9 mouse cellular contexts compared by ENCODE assay signal in genomic region chr4:149453656-149454055, GRCm38 (mm10). TPM values are rescaled to one million over a fixed set of nuclear protein-coding genes. Genes with fewer than 3 reads are reported as not detected.
DNase-seq lines count a peak whose midpoint lies in the region; ATAC-seq and TF ChIP-seq lines count a peak whose summit lies in the region.
"Had no signal": no experiment of that assay in that cellular context is flagged by ENCODE, and none has a peak within 500 bp of the region (broad histone marks: within the 10 kb centered on the region; RNA-seq: fewer than 3 reads in every experiment).

No protein-coding gene starts in this region.

- ATAC-seq in hindbrain, embryonic 11.5 days (ENCODE audit: low FRiP score): no peak
- no peak for ATAC-seq in hindbrain, embryonic 13.5 days (ENCODE audit: low FRiP score)
- no peak for ATAC-seq in liver, postnatal 0 days

- no peaks in the 10 kb centered on the region for H3K9me3 ChIP-seq in hindbrain, embryonic 11.5 days (ENCODE audit: control insufficient read depth, low read length)
- no peaks in the 10 kb centered on the region for H3K9me3 ChIP-seq in hindbrain, embryonic 13.5 days
- H3K9me3 ChIP-seq in liver, postnatal 0 days (ENCODE audit: low read length): no peaks in the 10 kb centered on the region

- H3K27me3 ChIP-seq in hindbrain, embryonic 11.5 days (ENCODE audit: control insufficient read depth, insufficient read depth, low read length): no peaks in the 10 kb centered on the region
- no peaks in the 10 kb centered on the region for H3K27me3 ChIP-seq in hindbrain, embryonic 13.5 days
- H3K27me3 ChIP-seq in liver, postnatal 0 days (ENCODE audit: insufficient read depth, low read length): no peaks in the 10 kb centered on the region

- DNase-seq in hindbrain, embryonic 11.5 days (ENCODE audit: low spot score): peak; percentile 45
- peak; percentile 31 for DNase-seq in urinary bladder, postnatal 25 days (ENCODE audit: low spot score)
- DNase-seq in urinary bladder, postnatal 10 days (ENCODE audit: low spot score): no peak
- peak; percentile 21 for DNase-seq in brain, embryonic 14.5 days (ENCODE audit: low read depth)
- peak; percentile 53 for DNase-seq in liver, postnatal 0 days
- no peak for DNase-seq in layer of hippocampus, adult 8-10 months (ENCODE audit: low spot score in 2 of 2)
- no peak for DNase-seq in Muller cell, postnatal 12 days (ENCODE audit: inconsistent ontology term)

- TF ChIP-seq EP300 in liver, postnatal 0 days (IDR thresholded peaks at IDR 0.05; ENCODE audit: low read depth): no peak

- no peaks in the 10 kb centered on the region for H3K4me1 ChIP-seq in hindbrain, embryonic 11.5 days (replicated peaks; ENCODE audit: control insufficient read depth, insufficient read depth, low read length)
- no peaks in the 10 kb centered on the region for H3K4me1 ChIP-seq in hindbrain, embryonic 13.5 days (replicated peaks)
- H3K4me1 ChIP-seq in liver, postnatal 0 days (ENCODE audit: insufficient read depth): no peaks in the 10 kb centered on the region

- no peak overlapping the region for H3K4me3 ChIP-seq in hindbrain, embryonic 11.5 days (ENCODE audit: low read depth, low read length)
- no peak overlapping the region for H3K4me3 ChIP-seq in hindbrain, embryonic 13.5 days
- H3K4me3 ChIP-seq in liver, postnatal 0 days (ENCODE audit: low read depth, low read length): no peak overlapping the region
- H3K4me3 ChIP-seq: megakaryocyte, embryonic 14.5 days had no signal

- no peak overlapping the region for H3K27ac ChIP-seq in hindbrain, embryonic 11.5 days (ENCODE audit: low read depth, low read length)
- H3K27ac ChIP-seq in hindbrain, embryonic 13.5 days: no peak overlapping the region
- no peak overlapping the region for H3K27ac ChIP-seq in liver, postnatal 0 days (ENCODE audit: low read depth)

- no peak overlapping the region for H3K4me2 ChIP-seq in hindbrain, embryonic 11.5 days (replicated peaks; ENCODE audit: low read depth, low read length)
- no peak overlapping the region for H3K4me2 ChIP-seq in hindbrain, embryonic 13.5 days
- H3K4me2 ChIP-seq in liver, postnatal 0 days (ENCODE audit: low read depth, low read length): no peak overlapping the region

- TF ChIP-seq POLR2A in brain, embryonic 14.5 days (IDR thresholded peaks at IDR 0.05; ENCODE audit: borderline replicate concordance, extremely low read depth, insufficient read depth, insufficient read length, poor library complexity, severe bottlenecking): no peak

- WGBS in hindbrain, embryonic 11.5 days: 82% methylated on average over 4 of the region's 4 CpGs
- WGBS in hindbrain, embryonic 13.5 days: 91% methylated on average over 4 of the region's 4 CpGs
- WGBS in liver, postnatal 0 days (ENCODE audit: insufficient replicate concordance): 75% methylated on average over 4 of the region's 4 CpGs

- peak; percentile 37; the same call in 1 of the 2 replicates for TF ChIP-seq CTCF in brain, embryonic 14.5 days (IDR thresholded peaks at IDR 0.05; ENCODE audit: borderline replicate concordance, extremely low read depth, insufficient read depth, insufficient read length)
- TF ChIP-seq CTCF in liver, postnatal 0 days (IDR thresholded peaks at IDR 0.05; ENCODE audit: low read depth): peak; percentile 62

- H3K9ac ChIP-seq in hindbrain, embryonic 11.5 days (ENCODE audit: low read depth, low read length): no peak overlapping the region
- H3K9ac ChIP-seq in hindbrain, embryonic 13.5 days: no peak overlapping the region
- no peak overlapping the region for H3K9ac ChIP-seq in liver, postnatal 0 days (replicated peaks)

- no peaks in the 10 kb centered on the region for H3K36me3 ChIP-seq in hindbrain, embryonic 11.5 days (ENCODE audit: control insufficient read depth, insufficient read depth, low read length)
- no peaks in the 10 kb centered on the region for H3K36me3 ChIP-seq in hindbrain, embryonic 13.5 days
- no peaks in the 10 kb centered on the region for H3K36me3 ChIP-seq in liver, postnatal 0 days (replicated peaks; ENCODE audit: insufficient read depth, low read length)

RNA-seq across cellular contexts. Expression of gene Rbp7, which starts 1.1 kb away (rescaled TPM):
- polyA plus RNA-seq in hindbrain, embryonic 11.5 days (2014; fragmentation: Nextera tagmentation; extraction: Ambion mirVana): not detected in 2 replicates
- not detected in 2 replicates for polyA plus RNA-seq in hindbrain, embryonic 13.5 days (2015; fragmentation: Nextera tagmentation; extraction: Ambion mirVana)
- polyA plus RNA-seq in brain, embryonic 14.5 days (2012; rRNA removed): 0.21 TPM in 1 of 2 replicates, not detected in the other
- polyA plus RNA-seq in liver, postnatal 0 days (2015; fragmentation: Nextera tagmentation; extraction: Ambion mirVana): 0.21 TPM in 1 of 2 replicates, not detected in the other
- total RNA-seq in layer of hippocampus, adult 8-10 months (2022): not detected

RNA-seq across cellular contexts. Expression of gene Tmem274, which starts 23.5 kb away (rescaled TPM):
- polyA plus RNA-seq in hindbrain, embryonic 11.5 days (2014; fragmentation: Nextera tagmentation; extraction: Ambion mirVana): not detected in 2 replicates
- 0.69 TPM in 1 of 2 replicates, not detected in the other for polyA plus RNA-seq in hindbrain, embryonic 13.5 days (2015; fragmentation: Nextera tagmentation; extraction: Ambion mirVana)
- not detected in 2 replicates for polyA plus RNA-seq in brain, embryonic 14.5 days (2012; rRNA removed)
- polyA plus RNA-seq in liver, postnatal 0 days (2015; fragmentation: Nextera tagmentation; extraction: Ambion mirVana): not detected in 2 replicates
- not detected for total RNA-seq in layer of hippocampus, adult 8-10 months (2022)

RNA-seq across cellular contexts. Expression of gene Ube4b, which starts 27.1 kb away (rescaled TPM):
- 53.3 and 58.9 TPM in 2 replicates for polyA plus RNA-seq in hindbrain, embryonic 11.5 days (2014; fragmentation: Nextera tagmentation; extraction: Ambion mirVana)
- 56.5 and 59.5 TPM in 2 replicates for polyA plus RNA-seq in hindbrain, embryonic 13.5 days (2015; fragmentation: Nextera tagmentation; extraction: Ambion mirVana)
- polyA plus RNA-seq in brain, embryonic 14.5 days (2012; rRNA removed): 76.5 and 131 TPM in 2 replicates
- 11.9 and 12.7 TPM in 2 replicates for polyA plus RNA-seq in liver, postnatal 0 days (2015; fragmentation: Nextera tagmentation; extraction: Ambion mirVana)
- 100 to 1,000 TPM in 2 of 4 experiments, 10 to 100 TPM in 2; 91.3 to 108 (median 97.6) TPM for total RNA-seq in layer of hippocampus, adult 8-10 months (2022)

RNA-seq across cellular contexts. Expression of gene Nmnat1, which starts 31.3 kb away (rescaled TPM):
- 15.5 and 16.9 TPM in 2 replicates for polyA plus RNA-seq in hindbrain, embryonic 11.5 days (2014; fragmentation: Nextera tagmentation; extraction: Ambion mirVana)
- polyA plus RNA-seq in hindbrain, embryonic 13.5 days (2015; fragmentation: Nextera tagmentation; extraction: Ambion mirVana): 9.2 and 10.3 TPM in 2 replicates
- polyA plus RNA-seq in brain, embryonic 14.5 days (2012; rRNA removed): 7.5 and 9.9 TPM in 2 replicates
- polyA plus RNA-seq in liver, postnatal 0 days (2015; fragmentation: Nextera tagmentation; extraction: Ambion mirVana): 6.4 and 6.8 TPM in 2 replicates
- 1 to 10 TPM; 6.0 to 9.0 (median 7.0) TPM for total RNA-seq in layer of hippocampus, adult 8-10 months (2022)

RNA-seq across cellular contexts. Expression of gene Lzic, which starts 31.4 kb away (rescaled TPM):
- polyA plus RNA-seq in hindbrain, embryonic 11.5 days (2014; fragmentation: Nextera tagmentation; extraction: Ambion mirVana): 48.4 and 54.8 TPM in 2 replicates
- 42.4 and 45.1 TPM in 2 replicates for polyA plus RNA-seq in hindbrain, embryonic 13.5 days (2015; fragmentation: Nextera tagmentation; extraction: Ambion mirVana)
- polyA plus RNA-seq in brain, embryonic 14.5 days (2012; rRNA removed): 31.7 and 32.0 TPM in 2 replicates
- 7.7 and 8.2 TPM in 2 replicates for polyA plus RNA-seq in liver, postnatal 0 days (2015; fragmentation: Nextera tagmentation; extraction: Ambion mirVana)
- total RNA-seq in layer of hippocampus, adult 8-10 months (2022): 10 to 100 TPM; 16.4 to 18.2 (median 16.9) TPM

Comparison
In these comparisons a context has a peak if more than half of its experiments do, and no peak if none do; other contexts are left out.
1. DNase-seq: peak in hindbrain, embryonic 11.5 days (single experiment), urinary bladder, postnatal 25 days (single experiment), brain, embryonic 14.5 days (single experiment) and liver, postnatal 0 days (single experiment); none in urinary bladder, postnatal 10 days (single experiment), layer of hippocampus, adult 8-10 months (0 of 2) and Muller cell, postnatal 12 days (single experiment).